Mouse (Mus musculus): ENCODE data around the gene Wdr82. TPM values are rescaled to one million over a fixed set of nuclear protein-coding genes. Genes with fewer than 3 reads are reported as not detected.

The Wdr82 gene
- total and polyA plus RNA-seq, 2 experiments from 2014 or later, result 32.6 to 240 TPM

- no peak for TF ChIP-seq CTCF (IDR thresholded peaks at IDR 0.05; ENCODE audit: low read depth)
- H3K36me3 ChIP-seq (ENCODE audit: insufficient read depth, low read length), result no peaks in the 10 kb centered on the region
- peak overlapping the region; percentile 59 for H3K4me2 ChIP-seq (ENCODE audit: low read depth, low read length)
- 8% methylated on average over 10 of the region's 10 CpGs for WGBS
- peak overlapping the region; percentile 74 for H3K9ac ChIP-seq (replicated peaks; ENCODE audit: low read length)
- ATAC-seq (no peak; the same call in 1 of the 2 replicates), DNase-seq (ENCODE audit: low spot score) (no peak)
- H3K4me3 ChIP-seq (ENCODE audit: low read length), result peak overlapping the region; percentile 58
- no peaks in the 10 kb centered on the region for H3K9me3 ChIP-seq (ENCODE audit: low read length)
- 0 out of 2 replicates have a peak, but pooled peaks cover 5% of the 10 kb centered on the region for H3K4me1 ChIP-seq (ENCODE audit: insufficient read depth, low read length)
- no peaks in the 10 kb centered on the region for H3K27me3 ChIP-seq (ENCODE audit: insufficient read depth, low read length)
- peak overlapping the region; percentile 80 for H3K27ac ChIP-seq
These were observed 21.4 kb upstream of the Wdr82 start for GRCm38 (mm10) chr9:106149399-106149754.

DNA sequence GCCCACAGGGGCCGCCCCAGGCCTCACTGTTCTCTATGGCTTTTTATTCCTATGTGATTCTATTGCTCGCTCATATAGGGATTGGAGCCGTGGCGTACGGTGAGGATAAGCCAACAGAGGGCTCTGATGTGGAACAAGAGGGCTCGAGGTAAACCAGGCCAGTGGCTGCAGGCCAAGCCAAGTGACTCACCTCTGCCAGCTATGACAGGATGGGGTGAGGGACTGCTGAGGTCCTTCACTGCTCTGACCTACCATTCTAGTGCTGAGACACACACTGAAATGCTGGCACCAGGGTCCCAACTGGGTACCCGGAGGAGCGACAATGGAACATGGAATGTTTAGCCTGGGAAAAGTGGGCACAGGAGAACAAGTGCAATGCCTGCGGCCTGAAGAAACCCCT is 16.6 kb upstream of the Wdr82 start:
- Histone ChIP-seq H3K4me3 (ENCODE audit: low read length) (no peak overlapping the region), H3K4me1 (ENCODE audit: insufficient read depth, low read length) (0 out of 2 replicates have a peak, but pooled peaks cover 5% of the 10 kb centered on the region), H3K4me2 (ENCODE audit: low read depth, low read length) (no peak overlapping the region), H3K9ac (replicated peaks; ENCODE audit: low read length) (no peak overlapping the region), H3K36me3 (ENCODE audit: insufficient read depth, low read length) (no peaks in the 10 kb centered on the region), H3K27me3 (ENCODE audit: insufficient read depth, low read length) (no peaks in the 10 kb centered on the region), H3K9me3 (ENCODE audit: low read length) (no peaks in the 10 kb centered on the region), H3K27ac (no peak overlapping the region)
- ATAC-seq, result no peak
- WGBS, result 76% methylated on average over 9 of the region's 9 CpGs
- no peak for DNase-seq (ENCODE audit: low spot score)
- no peak for TF ChIP-seq CTCF (IDR thresholded peaks at IDR 0.05; ENCODE audit: low read depth)

- TF ChIP-seq CTCF (IDR thresholded peaks at IDR 0.05; ENCODE audit: low read depth), result peak; percentile 89
- Histone ChIP-seq H3K36me3 (ENCODE audit: insufficient read depth, low read length) (no peaks in the 10 kb centered on the region), H3K27me3 (ENCODE audit: insufficient read depth, low read length) (no peaks in the 10 kb centered on the region), H3K9me3 (ENCODE audit: low read length) (no peaks in the 10 kb centered on the region), H3K9ac (replicated peaks; ENCODE audit: low read length) (no peak overlapping the region), H3K4me2 (ENCODE audit: low read depth, low read length) (no peak overlapping the region), H3K4me1 (ENCODE audit: insufficient read depth, low read length) (no peaks in the 10 kb centered on the region), H3K27ac (peak overlapping the region; percentile 3; the same call in 1 of the 2 replicates), H3K4me3 (ENCODE audit: low read length) (no peak overlapping the region)
- DNase-seq (ENCODE audit: low spot score) (peak; percentile 89), ATAC-seq (peak; percentile 71)
- WGBS, result 29% methylated on average over 5 of the region's 5 CpGs
These were observed 14.3 kb upstream of the Wdr82 start for GRCm38 (mm10) chr9:106156419-106156818.

DNA sequence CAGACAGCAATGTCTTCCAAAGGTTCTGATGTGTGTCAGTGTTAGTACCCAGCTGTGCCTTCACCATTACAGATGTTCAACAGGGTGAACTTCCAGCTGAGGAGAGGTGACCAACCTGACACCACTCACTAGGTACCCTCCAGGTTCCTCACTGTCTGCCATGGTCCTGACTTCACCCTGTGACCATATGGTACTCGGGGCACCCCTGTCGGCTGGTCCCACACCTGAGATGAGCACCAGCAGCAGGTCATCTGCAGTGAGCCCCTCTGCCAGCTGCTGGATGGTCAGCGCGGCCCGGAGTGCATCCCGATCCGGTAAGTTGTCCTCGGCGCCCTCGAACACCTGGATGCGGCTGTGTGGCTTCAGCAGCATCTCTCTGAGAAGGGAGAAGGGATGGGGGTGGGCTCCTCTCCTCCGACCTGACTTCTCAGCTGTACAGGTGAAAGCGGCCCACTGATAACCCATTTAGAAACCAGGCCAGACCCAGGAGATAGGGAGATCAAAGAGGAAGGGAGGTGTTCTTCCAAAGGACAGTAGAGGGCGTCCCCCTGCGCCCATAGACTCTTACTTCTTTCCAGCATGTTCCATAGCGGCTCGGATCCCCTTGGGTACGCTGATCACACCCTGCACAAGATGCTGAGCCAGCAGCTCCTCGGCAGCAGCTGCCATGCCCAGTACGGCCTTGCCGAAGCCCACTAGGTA is 13.7 kb upstream of the Wdr82 start:
- DNase-seq (ENCODE audit: low spot score) (no peak), ATAC-seq (no peak)
- no peaks in the 10 kb centered on the region for H3K36me3 ChIP-seq (ENCODE audit: insufficient read depth, low read length)
- 75% methylated on average over 21 of the region's 21 CpGs for WGBS
- no peak overlapping the region for H3K4me3 ChIP-seq (ENCODE audit: low read length)
- TF ChIP-seq CTCF (IDR thresholded peaks at IDR 0.05; ENCODE audit: low read depth), result peak; percentile 29; the same call in 1 of the 2 replicates
- H3K4me2 ChIP-seq (ENCODE audit: low read depth, low read length), result no peak overlapping the region
- no peaks in the 10 kb centered on the region for H3K27me3 ChIP-seq (ENCODE audit: insufficient read depth, low read length)
- H3K27ac ChIP-seq, result no peak overlapping the region
- no peak overlapping the region for H3K9ac ChIP-seq (replicated peaks; ENCODE audit: low read length)
- no peaks in the 10 kb centered on the region for H3K4me1 ChIP-seq (ENCODE audit: insufficient read depth, low read length)
- H3K9me3 ChIP-seq (ENCODE audit: low read length), result no peaks in the 10 kb centered on the region

DNA sequence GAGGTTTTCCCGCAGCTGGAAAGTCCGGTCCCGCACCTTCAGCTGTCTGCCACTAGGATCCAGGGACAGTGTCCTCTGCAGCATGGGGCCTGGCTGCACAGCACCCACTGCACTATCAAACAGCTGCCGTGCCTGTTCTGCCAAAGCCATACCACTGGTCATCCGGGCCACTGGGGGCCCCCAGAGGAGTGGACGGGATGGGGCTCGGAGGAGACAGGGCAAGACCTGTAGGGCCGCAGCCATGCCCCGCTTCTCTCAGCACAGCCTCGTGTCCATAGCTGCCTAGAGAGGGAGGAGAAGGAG is 13.2 kb upstream of the Wdr82 start:
- DNase-seq (ENCODE audit: low spot score), result no peak
- H3K4me2 ChIP-seq (ENCODE audit: low read depth, low read length), result no peak overlapping the region
- H3K4me1 ChIP-seq (ENCODE audit: insufficient read depth, low read length), result no peaks in the 10 kb centered on the region
- H3K9ac ChIP-seq (replicated peaks; ENCODE audit: low read length), result no peak overlapping the region
- WGBS, result 80% methylated on average over 10 of the region's 10 CpGs
- no peaks in the 10 kb centered on the region for H3K27me3 ChIP-seq (ENCODE audit: insufficient read depth, low read length)
- no peak overlapping the region for H3K4me3 ChIP-seq (ENCODE audit: low read length)
- no peak overlapping the region for H3K27ac ChIP-seq
- 0 out of 2 replicates have a peak, but pooled peaks have one; percentile 15 for TF ChIP-seq CTCF (IDR thresholded peaks at IDR 0.05; ENCODE audit: low read depth)
- no peaks in the 10 kb centered on the region for H3K9me3 ChIP-seq (ENCODE audit: low read length)
- ATAC-seq, result no peak
- no peaks in the 10 kb centered on the region for H3K36me3 ChIP-seq (ENCODE audit: insufficient read depth, low read length)

DNA sequence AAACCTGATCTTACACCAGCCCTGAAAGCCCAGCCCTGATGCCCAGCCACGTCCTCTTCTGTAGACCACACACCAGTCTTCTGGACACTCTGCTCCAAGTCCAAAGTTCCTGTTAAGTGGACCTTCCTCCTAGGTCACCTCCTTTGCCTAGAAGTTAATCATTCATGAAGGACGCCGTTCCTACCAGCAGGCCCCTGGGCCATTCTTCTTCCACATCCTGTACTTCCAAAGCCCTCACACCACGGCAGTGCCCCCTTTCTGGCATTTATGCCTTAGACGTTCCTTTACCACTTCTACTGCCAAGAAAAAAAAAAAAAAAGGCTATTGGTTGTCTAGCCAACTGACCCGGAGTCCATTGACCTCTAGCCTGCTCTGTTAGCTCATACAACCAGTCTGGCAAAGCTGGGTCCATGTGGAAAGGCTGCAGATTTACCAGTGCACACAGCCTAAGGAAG is 12.7 kb upstream of the Wdr82 start, which contains the start of gene Glyctk:
Gene Glyctk, minus strand, starts transcription at position 102 of the 455 bp plus-strand sequence.
- ATAC-seq, result no peak
- 68% methylated on average over 6 of the region's 6 CpGs for WGBS
- Histone ChIP-seq H3K4me1 (ENCODE audit: insufficient read depth, low read length) (no peaks in the 10 kb centered on the region), H3K27ac (no peak within 1 kb of the TSS), H3K27me3 (ENCODE audit: insufficient read depth, low read length) (no peaks in the 10 kb centered on the region), H3K9ac (replicated peaks; ENCODE audit: low read length) (no peak within 1 kb of the TSS), H3K4me3 (ENCODE audit: low read length) (no peak within 1 kb of the TSS), H3K4me2 (ENCODE audit: low read depth, low read length) (no peak within 1 kb of the TSS), H3K9me3 (ENCODE audit: low read length) (no peaks in the 10 kb centered on the region), H3K36me3 (ENCODE audit: insufficient read depth, low read length) (no peaks in the 10 kb centered on the region)
- DNase-seq (ENCODE audit: low spot score), result no peak
- TF ChIP-seq CTCF (IDR thresholded peaks at IDR 0.05; ENCODE audit: low read depth), result no peak

DNA sequence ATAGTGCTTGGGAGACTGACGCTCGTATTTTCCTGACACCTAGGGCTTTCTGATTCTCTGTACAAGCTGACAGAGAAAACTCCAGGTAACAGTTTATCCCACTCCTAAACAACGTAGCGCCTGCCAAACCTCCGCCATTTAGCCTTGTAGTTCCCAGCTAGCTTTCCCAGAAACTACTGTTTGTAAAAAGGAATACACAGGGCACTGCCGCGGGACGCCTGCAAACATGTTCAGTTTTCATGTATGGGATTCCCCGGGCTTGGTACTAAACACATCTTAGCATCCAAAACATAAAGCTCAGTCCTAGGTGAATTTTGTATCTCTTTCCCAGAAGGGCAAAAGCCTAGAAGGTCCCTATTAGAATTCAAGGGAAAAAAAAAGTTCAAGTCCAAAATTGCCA is 11.5 kb upstream of the Wdr82 start:
- 81% methylated on average over 9 of the region's 9 CpGs for WGBS
- no peak for ATAC-seq

More for the DNA sequence above, 11.5 kb upstream of the Wdr82 start:
- H3K9me3 ChIP-seq (ENCODE audit: low read length), result no peaks in the 10 kb centered on the region
- no peaks in the 10 kb centered on the region for H3K36me3 ChIP-seq (ENCODE audit: insufficient read depth, low read length)
- H3K27ac ChIP-seq, result no peak overlapping the region
- no peak for DNase-seq (ENCODE audit: low spot score)
- H3K4me1 ChIP-seq (ENCODE audit: insufficient read depth, low read length), result no peaks in the 10 kb centered on the region
- H3K27me3 ChIP-seq (ENCODE audit: insufficient read depth, low read length), result no peaks in the 10 kb centered on the region
- H3K9ac ChIP-seq (replicated peaks; ENCODE audit: low read length), result no peak overlapping the region
- TF ChIP-seq CTCF (IDR thresholded peaks at IDR 0.05; ENCODE audit: low read depth), result no peak
- peak overlapping the region; percentile 52; the same call in 1 of the 2 replicates for H3K4me3 ChIP-seq (ENCODE audit: low read length)
- peak overlapping the region; percentile 71 for H3K4me2 ChIP-seq (ENCODE audit: low read depth, low read length)

All from hindbrain, postnatal 0 days (tissue).